Mouse (Mus musculus) right cerebral cortex, postnatal 4 days (tissue): ENCODE measurements at regions not wholly inside any gene's neighbourhood (a gene's known extent, or its start where the extent isn't known, plus 50 kb on each side); places are given as distances from the start of the nearest gene placed in this dataset.

Source experiments
- DNase-seq: peaks from one replicate; pipeline ENCODE4 v3.0.0-alpha.2; 2022

DNA sequence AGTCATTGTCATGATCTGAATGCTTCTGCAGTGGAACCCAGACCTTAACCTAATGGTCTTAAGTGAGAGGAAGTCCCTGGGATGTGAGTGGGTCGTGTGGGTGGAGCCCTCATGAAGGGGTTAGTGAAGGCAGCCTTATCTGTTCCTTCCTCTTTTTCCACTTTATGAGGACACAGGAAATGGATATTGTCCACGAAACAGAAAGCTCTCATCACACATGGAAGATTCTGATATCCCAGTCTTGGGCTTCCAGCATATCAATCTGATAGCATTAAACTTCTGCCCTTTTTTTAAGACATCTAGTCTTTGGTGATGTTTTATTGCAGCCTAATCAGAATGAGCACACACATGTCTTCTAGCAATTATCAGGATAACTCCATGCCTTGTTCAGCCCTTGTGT, 164.0 kb downstream of the Mex3b start:
- DNase-seq: no peak

DNA sequence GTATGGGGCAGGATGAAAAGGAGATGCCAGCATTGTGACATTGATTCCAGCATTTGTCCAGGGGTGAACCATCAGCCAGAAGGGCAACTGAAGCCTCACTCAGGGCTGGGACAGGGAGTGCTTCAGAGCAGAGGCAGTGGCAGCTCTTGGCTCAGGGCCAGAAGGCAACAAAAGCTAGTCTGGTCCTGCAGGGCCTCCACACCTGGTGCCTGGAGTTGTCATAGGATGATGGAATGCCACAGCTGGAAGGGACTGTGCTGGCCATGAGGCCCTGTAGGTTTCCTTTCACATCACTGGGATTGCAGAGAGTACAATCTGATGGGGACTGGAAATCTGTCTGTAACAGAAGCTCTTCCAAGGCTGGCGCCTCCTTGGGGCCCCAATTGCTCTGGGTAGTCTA, 164.9 kb downstream of the Mex3b start:
- DNase-seq: no peak

DNA sequence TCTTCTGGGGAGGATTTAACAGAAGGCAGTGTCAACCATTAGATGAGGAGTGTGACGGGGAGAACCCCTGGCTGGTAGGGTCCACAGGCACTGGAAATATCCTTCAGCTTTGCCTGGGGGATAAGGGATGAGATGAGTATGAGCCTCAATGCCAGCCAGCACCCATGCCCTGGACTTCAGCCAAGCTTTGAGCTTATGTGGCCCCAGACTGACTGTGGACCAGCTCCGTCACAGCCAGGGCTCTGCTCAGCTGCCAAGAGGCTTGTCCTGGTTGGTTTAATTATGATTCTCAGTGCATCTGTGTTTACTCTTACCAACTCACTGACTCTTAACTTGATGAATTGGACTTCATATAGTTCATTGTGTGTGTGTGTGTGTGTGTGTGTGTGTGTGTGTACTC, 165.8 kb downstream of the Mex3b start:
- DNase-seq: no peak

DNA sequence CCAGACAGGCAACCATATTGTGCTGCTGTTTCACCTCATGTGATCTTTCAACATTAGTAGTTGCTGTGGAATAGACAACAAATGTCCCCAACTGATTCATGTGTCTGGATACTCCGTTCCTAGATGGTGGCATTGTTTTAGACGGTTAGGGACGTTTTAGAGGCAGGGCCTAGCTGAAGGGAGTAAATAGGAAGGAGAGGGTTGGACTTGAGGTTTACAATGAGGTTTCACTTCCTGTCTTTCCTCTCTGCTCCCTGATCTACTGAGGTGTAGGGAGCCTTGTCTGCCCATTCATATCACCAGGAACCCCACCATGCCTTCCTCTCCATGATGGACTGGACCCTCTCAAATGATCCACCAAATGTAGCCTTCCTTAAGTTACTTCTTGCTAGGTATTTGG, 168.1 kb downstream of the Mex3b start:
- no peak for DNase-seq

DNA sequence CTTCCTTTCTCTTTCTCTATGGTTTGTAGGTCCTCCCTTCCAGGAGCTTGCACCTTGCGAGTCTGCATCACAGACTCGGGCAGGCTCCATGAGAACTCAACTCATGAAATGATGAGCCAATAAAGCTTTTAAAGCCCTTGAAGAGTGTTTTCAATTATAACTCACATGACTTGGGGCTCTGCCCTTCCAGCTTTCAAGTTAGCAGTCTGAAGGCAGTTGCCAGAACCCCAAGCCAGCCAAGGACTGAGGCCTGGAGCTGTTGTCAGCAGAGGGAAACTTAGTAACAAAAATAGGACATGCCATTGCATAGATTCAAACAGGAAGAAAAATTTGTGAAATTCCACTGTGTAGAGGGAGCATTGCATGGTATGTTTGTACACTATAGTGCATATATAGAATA, 169.3 kb downstream of the Mex3b start:
- DNase-seq: no peak

DNA sequence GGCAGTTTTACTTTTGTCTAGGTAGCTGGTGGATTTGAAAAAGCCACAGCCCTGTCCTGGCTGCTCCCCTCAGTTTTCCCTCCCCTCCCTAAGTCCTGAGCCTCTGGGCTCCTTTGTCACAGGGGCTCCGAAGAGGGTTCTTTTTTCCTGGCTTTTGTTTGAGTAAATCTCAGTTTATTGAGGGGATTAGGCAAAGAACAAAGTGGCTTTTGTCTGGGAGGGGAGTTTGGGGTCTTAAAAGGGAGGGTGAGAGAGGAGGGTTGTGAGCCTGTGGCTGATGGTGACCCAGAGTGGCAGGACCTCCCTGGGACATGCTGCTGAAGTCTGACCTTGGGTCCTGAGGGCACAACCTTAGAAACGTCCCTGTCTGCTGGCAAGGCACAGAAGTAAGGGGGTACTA, 170.0 kb downstream of the Mex3b start:
- no peak for DNase-seq

DNA sequence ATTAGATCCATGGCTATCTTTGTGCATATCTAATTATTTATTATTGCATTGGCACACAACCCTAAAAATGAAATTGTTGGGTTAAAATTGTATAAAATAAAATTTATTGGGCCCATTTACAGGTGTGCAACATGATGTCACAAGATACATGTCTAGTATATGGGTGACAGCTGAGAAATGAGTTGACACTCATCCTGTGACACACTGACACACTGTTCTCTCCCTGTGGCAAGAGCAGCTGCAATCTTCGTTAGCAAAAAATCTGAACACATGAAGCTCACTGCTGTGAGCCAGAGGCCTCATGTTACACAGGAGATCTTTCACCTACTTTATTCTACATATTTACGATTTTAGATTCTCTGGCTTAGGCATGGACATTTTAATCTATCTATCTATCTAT, 170.6 kb downstream of the Mex3b start:
- no peak for DNase-seq

DNA sequence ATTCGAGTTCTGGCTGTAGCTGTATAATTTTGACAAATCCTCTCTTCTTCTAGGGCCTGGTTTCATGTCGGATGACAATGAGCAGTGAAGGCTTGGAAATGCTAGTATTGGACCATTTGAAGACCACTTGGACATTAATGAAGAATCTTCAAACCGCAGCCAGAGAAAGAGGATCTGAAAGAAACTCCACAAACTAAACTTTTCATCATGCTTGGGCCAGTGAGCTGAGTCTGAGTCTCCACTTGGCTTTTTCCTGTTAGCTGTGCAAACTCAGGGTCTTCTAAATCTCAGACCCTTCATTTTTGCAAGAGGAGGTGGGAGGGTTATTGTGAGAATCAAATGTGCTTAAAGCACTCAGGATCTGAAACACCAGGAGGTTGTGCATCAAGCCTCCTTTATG, 176.6 kb downstream of the Mex3b start:
- DNase-seq: no peak

DNA sequence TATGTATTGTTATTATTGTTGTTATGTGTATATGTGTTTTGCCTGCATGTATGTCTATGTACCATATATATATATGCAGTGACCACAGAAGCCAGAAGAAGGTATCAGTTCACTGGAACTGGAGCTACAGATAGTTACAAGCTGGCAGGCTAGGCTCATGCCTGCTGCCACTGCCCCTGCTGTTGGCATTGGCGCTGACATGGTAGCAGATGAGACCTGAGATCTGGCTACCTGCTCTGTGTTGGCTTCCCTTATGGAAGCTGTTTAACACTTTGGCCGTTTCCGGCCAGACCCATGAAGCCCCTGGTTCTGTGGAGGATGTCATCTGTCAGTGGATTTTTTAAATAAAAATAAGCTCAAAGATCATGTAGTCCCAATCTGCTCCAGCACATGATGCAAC, 178.1 kb downstream of the Mex3b start:
- DNase-seq: no peak

DNA sequence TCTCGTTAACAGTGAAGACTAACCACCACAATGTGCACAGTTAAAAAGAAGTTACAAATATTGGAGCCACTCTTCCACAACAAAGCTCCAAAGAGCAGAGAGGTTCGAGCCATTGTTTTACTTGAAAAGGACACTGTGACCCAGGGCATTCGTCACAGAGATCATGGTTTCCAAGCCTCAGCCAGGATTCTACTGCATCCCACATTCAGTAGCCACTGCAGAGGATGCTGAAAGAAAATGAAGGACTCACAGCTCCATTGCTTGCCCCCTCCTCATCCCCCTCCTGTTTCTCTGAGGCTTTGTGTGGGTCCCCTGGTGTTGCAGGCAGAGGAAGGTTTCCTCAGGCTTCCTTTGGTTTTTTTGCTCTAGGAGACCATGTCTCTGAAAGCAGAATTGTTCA, 182.9 kb downstream of the Mex3b start:
- no peak for DNase-seq

DNA sequence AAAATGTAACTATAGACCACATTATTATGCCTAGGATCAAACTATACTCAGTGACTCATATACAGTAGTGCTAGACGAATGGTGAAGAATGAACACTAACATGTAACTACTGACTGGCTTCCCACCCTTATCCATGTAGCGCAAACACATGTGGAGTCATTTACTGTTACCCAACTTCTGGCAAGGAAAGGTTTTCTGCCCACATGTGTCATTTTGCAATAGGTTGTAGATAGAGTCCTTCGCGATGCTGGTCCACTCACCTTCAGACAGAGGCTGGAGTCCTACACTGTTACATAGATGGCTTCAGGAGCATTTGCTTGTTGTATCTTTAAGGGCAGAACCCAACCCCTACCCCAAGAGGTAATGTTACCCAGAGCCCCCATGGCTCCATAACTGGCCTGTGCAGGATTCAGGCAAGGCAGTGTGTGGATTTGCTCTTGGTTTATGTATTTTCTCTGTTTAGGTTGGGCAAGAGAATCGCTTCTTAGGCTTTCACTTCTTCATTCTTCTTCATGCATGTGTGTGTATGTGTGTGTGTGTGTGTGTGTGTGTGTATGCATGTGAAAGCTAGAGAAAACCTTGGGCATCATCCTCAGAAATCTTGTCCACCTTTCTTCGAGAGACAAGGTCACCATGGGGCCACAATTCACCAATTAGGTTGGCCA, 183.8 kb downstream of the Mex3b start:
- no peak for DNase-seq

DNA sequence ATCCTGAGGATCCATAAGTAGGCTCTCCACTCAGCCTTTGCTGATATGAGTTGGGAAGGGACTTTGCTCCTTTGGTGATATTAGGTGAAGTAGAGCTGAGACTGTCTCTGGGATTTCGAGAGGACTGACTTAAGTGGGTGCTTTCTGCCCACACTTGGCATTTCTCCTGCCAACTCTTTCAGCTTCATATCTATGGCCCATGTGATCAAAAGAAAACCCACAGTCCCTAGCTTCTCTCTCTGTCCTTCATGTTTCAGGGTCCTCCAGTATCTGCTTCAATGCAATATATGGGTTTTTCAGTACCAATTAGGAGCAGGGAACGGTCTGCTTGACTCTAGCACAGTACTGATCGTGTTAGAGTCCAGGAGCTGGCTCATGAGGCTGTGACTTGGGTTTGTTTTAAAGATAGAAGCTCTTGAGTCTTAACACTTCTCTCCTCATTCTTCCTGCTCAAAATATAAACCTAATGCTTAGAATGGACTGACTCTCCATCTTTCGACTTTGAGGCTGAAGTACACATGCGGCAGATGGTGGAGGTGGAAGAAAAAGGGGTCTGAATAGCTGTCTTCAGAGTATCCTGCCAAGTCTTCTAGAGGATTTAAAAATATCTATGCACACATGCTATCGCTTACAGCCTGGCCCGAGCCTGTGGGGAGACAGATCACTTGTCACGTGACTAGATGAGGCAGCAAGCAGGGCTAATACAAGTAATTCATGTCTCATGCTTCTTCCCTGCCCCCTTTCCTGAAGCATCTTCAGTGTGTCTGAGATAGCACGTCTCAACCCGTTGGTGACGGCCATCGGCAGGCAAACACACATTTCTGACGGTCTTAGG, 189.2 kb downstream of the Mex3b start:
- no peak for DNase-seq

DNA sequence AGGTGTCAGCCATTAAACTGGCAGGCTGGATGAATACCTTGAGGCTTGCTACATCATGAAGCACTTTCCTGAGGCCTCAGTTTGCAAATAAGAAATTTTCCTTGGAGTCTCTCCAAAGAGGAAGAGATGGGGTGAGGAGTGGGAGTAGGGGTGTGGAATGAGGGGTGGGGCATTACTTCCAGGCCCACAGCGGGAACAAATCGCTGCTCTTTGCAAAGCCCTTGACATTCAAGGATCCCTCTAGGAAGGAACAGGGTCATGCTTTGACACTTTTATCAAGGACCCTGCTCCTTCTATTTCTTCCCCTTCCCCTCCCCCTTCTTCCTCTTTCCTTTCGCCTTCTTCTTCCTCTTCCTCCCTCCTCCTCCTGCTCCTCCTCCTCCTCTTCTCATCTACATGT, 193.2 kb downstream of the Mex3b start:
- no peak for DNase-seq

DNA sequence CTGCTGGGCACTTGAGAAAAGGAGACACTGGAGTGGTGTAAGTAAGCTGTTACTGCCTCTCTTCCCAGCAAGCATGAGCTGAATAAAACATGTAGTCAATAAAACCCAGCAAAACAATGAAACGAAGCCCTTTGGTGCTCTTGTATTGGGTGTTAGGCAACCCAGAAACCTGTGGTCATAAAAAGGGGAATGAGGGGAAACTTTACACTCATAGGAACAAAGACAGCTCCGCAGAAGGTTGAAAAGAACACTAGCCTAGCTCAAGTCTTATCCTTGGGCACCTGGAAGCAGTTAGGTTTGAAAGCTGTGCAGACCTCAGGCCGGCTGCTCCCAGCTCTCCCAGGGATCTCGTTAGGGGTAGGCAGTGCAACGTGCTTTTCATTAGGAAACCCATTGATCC, 193.6 kb downstream of the Mex3b start:
- DNase-seq: no peak

DNA sequence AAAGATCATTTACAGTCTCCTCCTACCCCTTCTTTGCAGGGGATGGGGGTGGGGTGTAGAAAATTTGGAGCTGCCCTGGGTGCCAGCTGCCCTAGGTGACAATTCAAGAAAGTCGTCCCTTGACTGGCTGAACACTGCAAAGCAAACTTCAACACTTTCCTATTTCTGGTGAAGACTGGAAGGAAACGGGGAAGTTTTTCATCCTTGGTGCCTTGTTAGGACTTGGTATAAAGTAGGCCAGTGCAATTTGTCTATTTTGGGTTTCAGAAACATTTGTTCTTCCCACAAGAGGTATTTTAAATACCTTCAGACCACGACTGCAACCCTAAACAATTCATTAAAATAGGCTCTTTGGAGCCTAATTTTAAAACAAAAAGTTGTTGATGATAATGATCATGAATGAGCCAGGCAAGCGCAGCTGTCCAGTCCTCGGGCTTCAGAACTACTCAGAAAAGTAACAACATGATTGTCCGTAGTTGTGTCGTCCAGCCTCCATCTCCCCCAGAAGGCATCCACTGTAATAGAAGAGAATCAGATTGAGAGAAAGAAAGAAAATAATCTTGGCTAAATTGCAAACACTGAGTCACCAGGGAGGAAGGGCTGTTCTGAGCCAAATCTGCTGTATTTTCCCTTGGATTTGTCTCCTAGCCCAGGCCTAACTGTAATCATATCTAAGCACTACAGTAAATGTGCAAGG, 194.2 kb downstream of the Mex3b start:
- DNase-seq: no peak

DNA sequence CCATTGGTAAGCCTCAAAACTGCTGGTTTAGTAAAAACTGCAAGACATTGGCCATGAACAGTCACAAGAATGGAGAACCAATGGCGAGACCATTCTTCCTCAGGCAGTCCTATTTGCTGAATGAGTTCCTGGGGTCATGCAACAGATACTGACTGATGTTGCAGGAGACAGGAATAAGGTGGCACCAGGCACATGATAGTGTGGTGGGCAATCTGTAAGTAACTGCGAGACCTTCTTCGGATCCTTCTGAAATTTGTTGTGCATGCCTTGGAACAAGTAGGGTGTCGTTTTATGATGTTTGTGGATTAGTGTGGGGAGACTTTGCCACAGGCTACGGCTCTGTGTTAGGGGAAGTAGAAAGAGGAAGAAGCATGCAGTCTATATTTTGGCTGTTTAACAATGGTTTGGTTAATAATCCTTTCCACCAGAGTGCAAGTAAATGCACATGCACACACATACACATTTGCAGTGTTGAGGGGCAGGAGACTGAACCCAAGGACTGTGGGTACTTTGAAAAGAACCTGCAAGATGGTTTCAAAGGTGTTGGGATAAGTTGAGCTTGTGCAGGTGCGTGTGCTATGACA, 194.9 kb downstream of the Mex3b start:
- DNase-seq: no peak

DNA sequence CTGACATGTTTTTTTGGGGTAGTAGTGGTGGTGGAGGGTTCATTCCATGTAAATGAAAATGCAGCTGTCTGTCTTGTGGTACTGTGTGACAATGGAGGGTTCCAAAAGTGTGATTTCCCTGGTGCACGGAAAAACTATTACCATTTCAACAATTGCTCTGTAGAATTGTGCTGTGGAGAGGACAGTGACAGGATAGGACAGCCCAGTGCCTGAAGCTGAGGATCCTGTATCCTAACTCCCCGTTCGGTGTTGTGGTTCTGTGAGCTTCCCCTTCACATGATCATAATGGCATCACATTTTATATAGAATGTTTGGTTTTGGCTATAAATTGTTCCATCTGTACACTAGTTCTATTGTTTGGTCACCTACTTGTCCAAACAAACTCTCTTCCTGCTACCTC, 196.4 kb downstream of the Mex3b start:
- no peak for DNase-seq

DNA sequence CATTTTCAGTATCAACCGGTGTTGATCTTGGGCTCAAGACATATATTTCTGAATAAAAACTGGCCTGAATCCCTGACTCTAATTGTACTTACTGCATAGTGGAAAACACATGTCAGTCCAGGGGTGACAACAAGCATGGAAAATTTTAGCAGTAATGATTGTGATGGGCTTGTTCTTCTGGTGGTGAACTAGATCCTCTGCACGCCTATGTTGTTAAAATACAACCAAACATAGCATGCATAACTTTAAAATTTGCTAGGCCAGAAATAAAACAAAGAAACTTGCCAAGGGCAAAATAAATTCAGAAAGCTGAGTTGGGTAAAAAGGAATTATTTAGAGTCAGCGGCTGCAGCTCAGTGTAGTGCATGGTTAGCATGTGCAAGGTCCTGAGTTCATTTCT, 198.2 kb downstream of the Mex3b start:
- no peak for DNase-seq

DNA sequence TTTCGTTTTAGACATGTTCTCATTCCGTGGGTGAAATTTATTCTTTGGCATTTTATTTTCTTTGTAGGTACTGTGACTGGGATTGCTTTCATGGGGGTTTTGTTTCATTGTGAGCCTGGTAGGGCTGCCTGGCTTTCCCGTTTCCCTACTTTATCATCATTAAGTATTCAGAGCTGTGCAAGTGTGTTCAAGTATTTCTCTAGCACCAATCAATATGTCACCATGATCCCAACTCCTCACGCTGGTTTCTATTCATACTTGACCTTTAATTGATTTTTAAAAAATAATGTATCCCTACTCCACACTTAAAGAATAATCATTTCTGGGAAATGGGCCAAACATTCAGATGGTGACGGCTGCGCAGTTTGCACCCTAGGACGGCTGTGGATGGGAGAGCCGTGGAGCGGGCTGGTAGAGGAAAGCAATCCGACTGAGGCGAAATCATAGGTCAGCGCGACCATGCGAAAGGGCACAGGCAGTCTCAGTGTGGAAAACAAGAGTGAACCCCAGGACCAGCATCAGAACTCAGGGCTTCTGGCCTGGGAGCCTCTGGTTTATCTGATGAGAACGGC, 207.4 kb downstream of the Mex3b start:
- no peak for DNase-seq

DNA sequence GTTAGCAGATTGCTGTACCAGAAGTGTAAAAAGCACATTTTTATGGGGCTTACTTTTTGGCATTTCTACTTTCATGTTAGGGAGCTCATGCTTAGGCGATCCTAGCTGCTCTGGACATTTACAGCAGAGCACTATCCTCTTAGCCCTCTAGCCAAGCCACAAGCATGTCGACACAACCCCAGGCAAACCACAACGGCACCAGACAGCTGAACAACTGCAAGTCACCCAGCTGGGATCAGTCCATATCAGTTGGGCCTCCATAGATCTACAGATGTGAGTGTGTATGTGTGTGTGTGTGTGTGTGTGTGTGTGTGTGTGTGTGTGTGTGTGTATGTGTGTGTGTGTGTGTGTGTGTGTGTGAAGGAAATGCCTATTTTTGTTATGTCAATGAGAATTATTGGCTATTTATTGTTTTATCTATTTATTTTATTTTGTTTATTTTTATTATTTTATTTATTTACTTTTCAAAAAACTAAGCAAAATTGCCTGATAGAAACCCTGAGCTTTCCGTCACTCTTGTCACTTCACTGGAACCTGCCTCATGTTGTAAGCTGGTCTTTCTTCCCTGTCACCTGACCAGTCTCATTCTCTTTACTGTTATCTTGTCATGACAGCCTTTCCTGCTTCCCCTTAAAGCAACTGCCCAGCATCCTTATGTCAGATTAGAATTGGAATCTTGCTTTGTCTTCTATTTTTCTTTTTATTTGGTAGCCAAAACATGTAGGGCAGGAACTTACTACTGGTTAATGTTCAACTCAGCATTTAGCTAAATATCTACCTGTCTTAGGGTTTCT, 208.2 kb downstream of the Mex3b start:
- DNase-seq: no peak

DNA sequence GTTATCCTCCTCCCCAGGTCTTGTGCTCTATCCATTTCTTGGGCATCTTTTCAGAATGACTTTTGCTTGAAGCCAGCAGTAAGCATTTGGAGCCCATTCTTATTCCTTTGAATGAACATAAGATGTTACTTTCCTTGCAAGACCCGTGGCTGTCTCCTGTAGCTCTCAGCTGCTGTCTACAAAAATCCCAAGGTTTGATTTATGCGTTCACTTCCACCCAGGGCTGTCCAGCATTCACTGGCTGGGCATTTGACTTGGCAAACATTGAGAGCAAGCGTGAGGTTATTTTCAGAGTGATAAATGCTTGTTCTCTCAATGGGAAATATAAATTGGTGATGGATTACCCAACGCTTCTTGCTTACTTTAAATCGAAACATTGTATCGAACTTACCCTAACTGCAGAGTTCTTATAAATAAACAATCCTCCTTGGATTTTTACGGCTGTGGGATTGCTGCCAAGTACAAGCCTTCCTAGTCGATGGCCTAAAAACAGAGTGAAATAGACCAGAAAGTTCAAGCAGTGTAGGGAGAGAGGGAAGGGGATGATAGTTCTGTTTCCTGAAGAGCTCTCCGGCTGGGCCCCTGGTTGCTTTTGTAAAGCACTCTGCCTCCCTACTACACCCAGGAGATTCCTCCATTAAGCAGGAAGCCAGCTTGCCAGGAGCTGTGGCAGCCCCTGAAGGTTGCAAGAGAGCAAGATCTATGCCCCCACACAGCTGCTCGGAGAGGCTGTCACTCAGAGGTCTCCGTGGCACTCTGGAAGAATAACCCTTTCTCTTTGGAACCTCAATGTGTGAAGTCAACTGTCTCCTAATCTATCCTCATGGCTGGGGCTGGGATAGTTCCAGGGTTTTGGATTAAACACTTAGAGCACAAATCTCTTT, 210.1 kb downstream of the Mex3b start:
- DNase-seq: no peak

DNA sequence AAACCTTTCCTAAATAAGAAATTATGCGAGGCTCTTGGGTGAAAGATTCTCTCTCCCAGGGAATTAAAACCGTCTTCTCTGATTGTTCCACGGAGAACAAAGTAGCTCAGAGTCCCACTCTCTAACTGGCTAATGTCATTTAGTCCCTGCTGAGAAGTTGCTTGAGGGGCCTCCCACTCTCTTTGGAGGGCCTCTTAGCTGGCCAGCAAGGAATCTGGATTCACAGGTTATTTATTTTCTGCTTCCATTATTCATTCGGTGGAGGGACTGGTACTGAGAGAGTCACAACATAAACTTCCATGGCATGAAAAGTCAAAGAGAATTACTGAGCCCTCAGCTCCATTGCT, 210.8 kb downstream of the Mex3b start:
- DNase-seq: no peak
